Mouse (Mus musculus) cerebellum, adult 2 months (tissue): ENCODE measurements around the gene Ncln.

Experiments used
- CTCF ChIP-seq: fragments of 200-500 bp; IDR thresholded peaks from 2 replicates; pipeline ENCODE4 v1.5.1; 2011; ENCODE audit warnings: low read depth, mild to moderate bottlenecking, control low read depth, low read length, moderate library complexity, borderline replicate concordance; ENCODE audit not compliant: insufficient read depth
- POLR2A ChIP-seq: fragments of 200-500 bp; IDR thresholded peaks from 2 replicates; pipeline ENCODE4 v1.6.1; 2011; ENCODE audit warnings: low read length, control low read depth, borderline replicate concordance; ENCODE audit not compliant: insufficient read depth

GRCm38 (mm10) chr10:81485060-81485449 lies 11.1 kb downstream of the Ncln start:
- TF ChIP-seq CTCF (no peak), POLR2A (no peak)
